Mouse (Mus musculus) embryonic fibroblast, embryonic 13.5 days (primary cell): ENCODE results near the gene Nyap2.

Experiments
- CTCF ChIP-seq: IDR thresholded peaks from 2 replicates; pipeline ENCODE4 v1.5.1; 2011; ENCODE audit warnings: mild to moderate bottlenecking, control low read depth, low read length, moderate library complexity, borderline replicate concordance; ENCODE audit not compliant: insufficient read depth
- POLR2A ChIP-seq: IDR thresholded peaks from 2 replicates; pipeline ENCODE4 v1.6.1; 2011; ENCODE audit warnings: low read depth, mild to moderate bottlenecking, control low read depth, low read length, moderate library complexity

DNA sequence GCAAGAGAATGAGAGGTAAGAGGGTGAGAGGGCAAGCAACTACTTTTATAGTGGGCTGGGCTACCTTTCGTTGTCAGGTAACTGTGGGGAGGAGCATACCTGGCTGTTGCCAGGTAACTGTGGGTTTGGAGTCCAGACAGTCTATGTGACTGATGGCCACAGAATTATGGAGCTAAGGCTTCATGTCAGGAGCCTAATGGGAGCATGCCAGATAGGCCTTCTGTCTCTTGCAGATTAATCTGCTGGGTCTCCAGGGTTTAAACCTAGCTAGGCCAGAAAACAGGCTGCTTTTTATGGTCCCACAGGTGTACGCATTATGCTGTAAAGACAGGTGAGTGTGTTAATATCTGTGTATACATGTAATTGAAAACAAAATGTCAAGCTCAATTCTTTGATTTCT lies 132.8 kb downstream of the Nyap2 start:
- TF ChIP-seq CTCF (no peak), POLR2A (no peak)
